Mouse (Mus musculus) bone marrow, adult 2 months (tissue): ENCODE results near the gene 4933428G20Rik. TPM values are rescaled to one million over a fixed set of nuclear protein-coding genes. Genes with fewer than 3 reads are reported as not detected.
A peak's percentile ranks its signal among the peaks of the same experiment; 100 is the strongest.

Experiments used
- H3K27ac ChIP-seq: fragments of 200-500 bp; 2 replicates; pipeline ENCODE4 v1.5.1; 2012; ENCODE audit warnings: low read depth, mild to moderate bottlenecking, control low read depth, inconsistent platforms, low read length; ENCODE audit not compliant: control insufficient read depth, poor library complexity, insufficient read depth
- H3K4me1 ChIP-seq: fragments of 200-500 bp; 2 replicates; pipeline ENCODE4 v1.6.1; 2011; ENCODE audit warnings: low read length; ENCODE audit not compliant: control insufficient read depth, insufficient read depth
- H3K4me3 ChIP-seq: fragments of 200-500 bp; replicated peaks from 2 replicates; pipeline ENCODE3; 2011; ENCODE audit warnings: mild to moderate bottlenecking, low read depth, low read length, control low read depth; ENCODE audit not compliant: control insufficient read depth
- CTCF ChIP-seq: fragments of 200-500 bp; IDR thresholded peaks from 2 replicates; pipeline ENCODE4 v1.5.1; 2011; ENCODE audit warnings: low read length, control low read depth; ENCODE audit not compliant: control insufficient read depth, insufficient read depth
- POLR2A ChIP-seq: fragments of 200-500 bp; IDR thresholded peaks from 2 replicates; pipeline ENCODE4 v1.6.1; 2011; ENCODE audit warnings: low read depth, mild to moderate bottlenecking, control low read depth, low read length, borderline replicate concordance; ENCODE audit not compliant: control insufficient read depth
- WGBS: fragments of 180-500 bp; shearing (Covaris S2); methylation state at CpG from one replicate; pipeline ENCODE4 v1.1.7; 2018; 5-methylcytosine and 5-hydroxymethylcytosine counted together
- polyA plus RNA-seq: library from polyadenylated mRNA; stranded (reverse); fragments of >200 nt; gene quantifications from 2 replicates; pipeline ENCODE4 v1.2.4, GENCODE M21; 2011; ENCODE audit warnings: low replicate concordance; ENCODE audit not compliant: missing spikeins, insufficient read depth, insufficient read length

4933428G20Rik gene
- polyA plus RNA-seq, 1 experiment = not detected

DNA sequence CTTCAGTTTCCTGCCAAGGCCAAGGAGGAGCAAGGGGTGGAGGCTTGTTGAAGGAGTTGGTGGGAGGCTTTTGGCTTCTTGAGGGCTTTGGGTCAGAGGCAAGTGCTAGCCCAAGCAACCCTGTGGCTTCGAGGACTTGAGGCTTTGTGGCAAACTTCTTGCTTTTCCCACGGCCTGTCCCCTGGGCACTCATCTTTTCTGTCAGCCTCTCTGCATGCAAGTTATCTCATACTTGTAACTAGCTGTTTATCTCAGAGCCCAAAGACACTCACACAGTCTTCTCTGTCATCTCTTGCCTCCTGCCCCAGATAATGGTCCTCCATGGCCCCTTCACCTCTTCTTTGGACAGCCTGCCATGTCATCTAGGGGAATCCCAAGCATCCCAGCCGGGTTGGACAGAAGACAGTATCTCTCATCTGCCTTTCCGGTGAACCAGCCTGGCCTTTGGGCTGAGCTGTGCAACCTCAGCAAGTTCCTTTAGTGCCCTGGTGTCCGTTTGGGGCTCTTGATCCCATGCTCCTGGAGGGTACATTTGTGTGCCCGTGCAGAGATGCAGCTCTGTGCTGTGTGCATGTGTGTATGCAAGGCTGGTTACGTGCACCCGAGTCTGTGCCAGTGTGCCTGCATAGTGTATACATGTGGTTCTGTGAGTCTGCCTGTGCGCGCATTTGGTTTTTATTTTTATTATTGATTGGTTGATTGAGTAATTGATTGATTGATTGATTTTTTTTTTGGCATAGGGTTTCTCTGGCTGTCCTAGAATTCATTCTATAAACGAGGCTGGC lies 57.1 kb downstream of the 4933428G20Rik start:
- TF ChIP-seq POLR2A (no peak), CTCF (no peak)
- Histone ChIP-seq H3K4me3 (peak overlapping the region; percentile 60), H3K27ac (peak overlapping the region; percentile 88), H3K4me1 (peaks cover 11% of the 10 kb centered on the region)
- WGBS = 69% methylated on average over 11 of the region's 11 CpGs

GRCm38 (mm10) chr11:97441658-97442125 lies 58.4 kb downstream of the 4933428G20Rik start:
- 18% methylated on average over 3 of the region's 3 CpGs for WGBS
- Histone ChIP-seq H3K27ac (peak overlapping the region; percentile 72), H3K4me1 (peaks cover 4% of the 10 kb centered on the region; the same call in 1 of the 2 replicates), H3K4me3 (peak overlapping the region; percentile 87)
- peak; percentile 47; the same call in 1 of the 2 replicates for TF ChIP-seq POLR2A
- TF ChIP-seq CTCF = no peak

DNA sequence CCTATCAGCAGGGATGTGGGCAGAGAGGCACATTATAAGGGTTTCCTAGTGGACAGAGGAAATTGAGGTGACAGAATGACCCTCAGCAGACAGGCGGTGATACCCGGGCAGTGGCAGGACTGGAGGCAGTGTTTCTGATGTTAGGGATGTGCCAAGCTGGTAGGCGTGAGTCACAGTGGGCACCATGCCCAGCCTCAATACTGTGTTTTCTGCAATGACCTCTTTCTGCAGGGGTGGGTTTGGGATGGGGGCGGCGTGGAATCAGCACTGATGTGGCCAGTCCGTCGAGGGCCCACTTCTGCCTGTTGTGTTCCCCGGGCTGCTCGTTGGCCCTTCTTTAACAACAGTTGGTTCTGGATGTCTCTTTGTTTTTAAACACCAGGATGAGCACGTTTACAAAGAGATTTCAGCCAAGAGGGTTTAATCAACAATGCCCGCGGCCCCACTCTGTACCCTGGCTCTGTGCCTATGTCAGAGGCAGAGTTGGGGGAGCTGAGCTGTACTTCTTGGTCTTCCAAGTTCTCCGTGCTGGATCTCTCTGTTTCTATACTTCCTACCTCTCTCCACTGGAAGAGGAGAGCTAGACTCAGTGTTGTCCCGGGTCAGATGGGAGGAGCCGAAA lies 59.0 kb downstream of the 4933428G20Rik start:
- H3K4me3 ChIP-seq = peak overlapping the region; percentile 87
- peak overlapping the region; percentile 80 for H3K27ac ChIP-seq
- 18% methylated on average over 15 of the region's 15 CpGs for WGBS
- 0 out of 2 replicates have a peak, but pooled peaks have one; percentile 31 for TF ChIP-seq POLR2A
- TF ChIP-seq CTCF = no peak
- peaks cover 1% of the 10 kb centered on the region; the same call in 1 of the 2 replicates for H3K4me1 ChIP-seq

Other genes starting within 250 kb of the 4933428G20Rik start
- gene Npepps, start 219.7 kb downstream of the 4933428G20Rik start, polyA plus RNA-seq = 15.1 and 41.8 TPM in 2 replicates
- 7.8 and 16.9 TPM in 2 replicates for gene Mrpl45, start 184.6 kb downstream of the 4933428G20Rik start, polyA plus RNA-seq
- gene Gpr179, start 148.3 kb downstream of the 4933428G20Rik start, polyA plus RNA-seq = not detected in 2 replicates
- 4.3 and 5.2 TPM in 2 replicates for gene Socs7, start 137.8 kb downstream of the 4933428G20Rik start, polyA plus RNA-seq
- 32.9 and 39.9 TPM in 2 replicates for gene Arhgap23, start 84.8 kb downstream of the 4933428G20Rik start, polyA plus RNA-seq
- gene Srcin1, start 75.8 kb upstream of the 4933428G20Rik start, polyA plus RNA-seq = 0.23 and 0.57 TPM in 2 replicates
- 0.41 and 6.1 TPM in 2 replicates for gene Epop, start 129.4 kb upstream of the 4933428G20Rik start, polyA plus RNA-seq
- gene Mllt6, start 163.1 kb upstream of the 4933428G20Rik start, polyA plus RNA-seq = 13.0 and 23.7 TPM in 2 replicates
- 29.3 and 76.0 TPM in 2 replicates for gene Cisd3, start 185.5 kb upstream of the 4933428G20Rik start, polyA plus RNA-seq
- gene Pcgf2, start 200.2 kb upstream of the 4933428G20Rik start, polyA plus RNA-seq = 7.0 and 10.7 TPM in 2 replicates
- gene Psmb3, start 203.1 kb upstream of the 4933428G20Rik start, polyA plus RNA-seq = 138 and 152 TPM in 2 replicates
- 9.5 and 11.7 TPM in 2 replicates for gene Pip4k2b, start 244.4 kb upstream of the 4933428G20Rik start, polyA plus RNA-seq